Mouse (Mus musculus): ENCODE data around the gene Xrcc5.

Gene Xrcc5

DNA sequence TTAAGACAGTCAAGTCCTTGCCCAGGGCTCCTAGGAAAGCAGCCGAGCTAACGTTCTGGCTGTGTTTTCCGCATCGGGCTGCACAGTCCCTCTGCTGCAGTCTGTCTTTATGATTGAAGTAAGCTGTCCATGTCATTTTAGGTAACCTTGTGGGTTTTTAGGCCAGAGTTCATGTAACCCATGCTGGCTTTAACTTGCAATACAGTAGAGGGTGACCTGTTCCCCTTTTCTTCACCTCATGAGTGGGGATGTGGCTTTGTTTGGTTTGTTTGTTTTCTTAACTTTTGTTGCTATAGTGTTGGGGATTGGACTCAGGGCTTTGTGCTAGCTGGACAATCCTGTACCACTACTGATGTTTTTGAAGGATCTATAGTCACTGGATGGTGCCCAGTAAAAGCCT, 83.2 kb downstream of the Xrcc5 start:
- no peak for DNase-seq (ENCODE audit: low spot score in 2 of 2)

DNA sequence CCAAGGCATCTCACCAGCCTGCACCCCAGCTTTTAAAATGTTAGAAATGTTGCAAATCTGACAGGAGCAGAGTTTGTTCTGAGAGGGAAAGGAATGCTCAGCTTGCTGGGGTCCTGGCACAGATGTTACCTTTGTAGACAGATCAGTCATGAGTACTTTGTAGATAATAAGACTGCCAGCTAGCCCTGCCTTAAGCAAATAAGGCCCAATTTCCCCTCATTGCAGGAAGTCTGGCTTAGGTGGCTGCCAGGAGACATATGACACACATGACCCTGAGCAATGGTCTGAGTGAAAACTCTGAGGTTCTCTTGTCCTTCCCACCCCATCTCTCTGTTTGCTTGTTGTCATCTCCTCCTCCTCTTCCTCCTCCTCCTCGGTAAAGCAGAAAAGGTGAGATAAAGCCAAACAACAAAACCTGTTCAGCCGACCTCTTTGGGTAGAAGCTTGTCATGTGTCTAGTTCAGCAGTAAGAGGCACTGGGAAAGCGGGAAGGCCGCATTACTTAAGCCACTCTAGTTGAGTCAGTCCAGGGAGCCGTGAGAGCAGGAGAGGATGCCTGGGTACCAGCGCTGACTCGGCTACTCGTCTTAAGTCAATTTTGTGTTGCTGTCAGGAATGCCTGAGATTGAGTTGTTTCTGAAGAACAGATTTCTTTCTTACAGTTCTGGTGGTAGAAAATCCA, 92.6 kb downstream of the Xrcc5 start:
- no peak for DNase-seq (ENCODE audit: low spot score in 2 of 2)

DNA sequence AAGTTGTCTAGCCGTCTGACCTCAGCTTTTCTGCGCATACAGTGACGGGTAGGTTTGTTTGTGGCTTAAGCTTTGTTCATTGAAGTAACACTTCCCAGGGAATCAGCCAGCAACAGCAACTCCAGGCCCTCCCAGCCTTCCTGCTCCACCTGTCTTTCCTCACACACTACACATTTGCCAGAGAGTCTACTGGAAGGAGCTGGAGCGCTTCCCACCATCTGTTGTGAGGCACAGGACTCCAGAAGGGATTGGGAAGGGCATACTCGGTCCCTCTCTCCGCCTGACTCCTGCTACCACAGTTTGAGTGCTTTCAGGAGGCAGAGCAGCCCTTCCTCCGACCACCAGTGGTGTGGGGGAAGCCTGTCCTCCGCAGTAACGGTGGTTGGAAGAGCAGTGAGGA, 93.4 kb downstream of the Xrcc5 start:
- DNase-seq (ENCODE audit: low spot score in 2 of 2): no peak

DNA sequence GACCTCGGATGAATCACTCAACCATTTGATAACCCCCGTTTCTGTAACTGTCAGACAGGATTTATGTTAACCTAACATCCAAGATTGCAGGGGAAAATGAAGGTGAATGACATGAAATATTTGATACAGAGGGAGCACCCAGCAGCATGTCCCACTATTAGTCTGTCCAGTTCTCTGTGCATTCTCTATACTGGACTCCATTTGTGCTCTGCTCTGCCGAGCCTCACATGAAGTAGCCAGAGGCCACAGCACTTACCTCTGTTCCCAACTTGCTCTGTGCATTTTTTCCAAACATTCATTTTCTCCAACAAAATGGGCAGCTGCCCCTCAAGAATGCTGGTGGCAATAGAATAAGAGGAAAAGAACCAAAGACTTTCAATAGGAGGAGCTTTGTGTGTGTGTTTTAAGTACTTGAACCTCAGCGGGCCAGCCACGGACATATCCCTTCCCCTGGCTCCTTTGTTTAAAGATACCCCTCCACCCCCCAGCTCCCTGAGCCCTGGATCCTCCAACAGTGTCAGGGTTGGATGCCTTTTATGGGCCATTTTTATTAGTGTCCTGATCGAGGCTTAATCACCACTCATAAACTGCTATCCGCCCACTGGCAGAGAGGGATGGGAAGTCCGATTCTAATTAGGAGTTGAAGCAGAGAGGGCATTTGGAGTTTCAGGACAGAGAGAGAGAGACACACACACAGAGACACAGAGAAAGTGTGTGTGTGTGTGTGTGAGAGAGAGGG, 94.3 kb downstream of the Xrcc5 start:
- no peak for DNase-seq (ENCODE audit: low spot score in 2 of 2)

DNA sequence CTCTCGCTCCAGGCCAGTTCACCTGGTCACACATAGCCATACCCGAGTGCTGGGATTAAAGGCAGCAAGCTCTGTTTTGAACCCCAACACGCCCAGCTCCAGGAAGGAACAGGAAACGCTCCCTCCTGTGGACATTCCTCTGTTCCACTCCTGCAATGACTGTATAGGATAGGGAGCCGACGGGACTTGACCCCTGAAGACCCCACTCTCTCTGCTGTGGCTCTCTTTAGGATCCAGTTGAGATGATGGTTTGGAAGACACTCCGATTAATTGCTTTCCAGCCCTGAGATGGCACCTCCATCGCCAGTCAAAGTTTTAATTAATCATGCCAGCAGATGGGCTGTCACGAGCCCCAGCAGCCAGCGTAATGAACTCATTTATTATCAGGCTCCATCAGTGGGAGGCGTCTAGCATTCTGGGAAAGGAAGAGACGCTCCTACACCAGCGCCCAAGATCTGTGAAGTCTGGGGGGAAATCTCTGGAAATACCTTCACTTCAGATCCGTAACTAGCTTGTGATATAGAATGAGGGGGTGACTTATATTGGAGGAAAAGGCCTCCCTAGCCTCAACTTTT, 99.4 kb downstream of the Xrcc5 start:
- no peak for DNase-seq (ENCODE audit: low spot score in 2 of 2)

DNA sequence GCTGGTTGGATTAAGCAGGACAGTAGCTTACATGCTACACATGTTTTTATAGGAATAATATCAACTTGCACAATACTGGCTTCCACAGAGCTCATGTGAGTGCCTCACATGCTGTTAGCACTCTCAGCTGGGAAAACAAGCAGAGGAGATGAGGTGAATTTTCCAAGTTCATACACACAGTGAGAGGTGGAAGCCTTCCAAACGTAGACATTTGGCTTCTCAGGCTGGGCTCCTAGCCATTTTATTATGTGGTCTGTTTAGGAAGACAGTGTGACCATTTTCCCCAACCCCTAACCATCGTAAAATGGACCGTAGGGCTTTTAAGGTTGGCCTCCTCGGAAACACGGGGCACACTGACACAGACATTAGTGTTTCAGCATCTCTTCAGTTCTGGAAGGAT, 102.7 kb downstream of the Xrcc5 start:
- no peak for DNase-seq (ENCODE audit: low spot score in 2 of 2)

DNA sequence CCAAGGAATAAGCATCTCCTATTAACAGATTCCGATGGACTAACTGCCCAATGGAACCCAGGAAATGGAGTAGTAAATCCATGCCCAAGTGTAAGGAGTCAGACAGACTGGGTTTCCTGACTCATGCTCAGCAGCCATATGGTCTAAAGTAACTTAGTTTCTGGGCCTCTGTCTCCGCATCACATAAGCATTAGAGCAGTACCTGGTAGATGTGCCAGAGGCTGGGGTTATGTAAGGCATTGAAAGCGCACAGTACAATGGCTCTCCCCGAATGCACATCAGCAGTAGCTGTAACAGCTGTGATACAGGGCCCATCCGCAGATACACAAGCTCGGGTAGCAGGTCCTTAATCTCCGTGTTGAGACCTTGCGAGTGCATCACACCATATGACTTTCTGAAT, 103.9 kb downstream of the Xrcc5 start:
- DNase-seq (ENCODE audit: low spot score in 2 of 2): no peak

DNA sequence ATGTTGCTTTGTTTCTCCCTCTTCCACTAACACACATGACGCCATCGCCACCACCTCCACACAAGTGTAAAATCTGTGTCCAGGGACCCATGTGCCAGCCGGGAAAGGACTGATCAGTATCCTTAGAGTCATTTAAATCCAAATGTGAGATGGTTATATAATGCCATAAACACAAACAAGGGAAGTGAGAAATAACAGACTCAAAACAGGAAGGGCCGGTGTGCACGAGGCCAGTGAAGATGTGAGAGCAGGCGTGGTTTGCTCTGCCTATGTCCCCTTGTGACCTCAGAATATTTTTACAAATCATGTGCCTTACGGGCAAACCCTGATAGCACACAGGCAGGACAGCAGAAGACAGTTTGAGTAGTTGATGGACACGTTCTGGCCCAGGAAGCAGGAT, 106.0 kb downstream of the Xrcc5 start:
- DNase-seq (ENCODE audit: low spot score in 2 of 2): no peak

DNA sequence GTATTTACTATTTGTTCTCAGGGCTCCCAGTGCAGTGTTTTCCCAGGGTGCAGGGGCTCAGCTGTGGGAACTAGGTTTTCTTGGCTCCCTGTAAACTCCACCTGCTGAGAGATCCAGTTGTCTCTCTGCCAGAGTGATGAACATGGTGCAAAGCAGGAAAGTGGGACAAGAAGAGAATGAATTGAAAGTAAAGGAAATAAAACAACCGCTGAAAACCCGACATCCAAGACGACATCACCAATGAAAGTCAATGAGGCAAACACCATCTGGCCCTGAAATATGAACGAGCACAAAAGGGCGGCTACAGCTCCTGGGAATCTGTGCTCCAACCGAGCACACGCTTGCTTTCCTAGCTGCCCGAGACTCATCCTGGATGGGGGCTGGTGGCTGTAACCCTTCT, 106.9 kb downstream of the Xrcc5 start:
- no peak for DNase-seq (ENCODE audit: low spot score in 2 of 2)

DNA sequence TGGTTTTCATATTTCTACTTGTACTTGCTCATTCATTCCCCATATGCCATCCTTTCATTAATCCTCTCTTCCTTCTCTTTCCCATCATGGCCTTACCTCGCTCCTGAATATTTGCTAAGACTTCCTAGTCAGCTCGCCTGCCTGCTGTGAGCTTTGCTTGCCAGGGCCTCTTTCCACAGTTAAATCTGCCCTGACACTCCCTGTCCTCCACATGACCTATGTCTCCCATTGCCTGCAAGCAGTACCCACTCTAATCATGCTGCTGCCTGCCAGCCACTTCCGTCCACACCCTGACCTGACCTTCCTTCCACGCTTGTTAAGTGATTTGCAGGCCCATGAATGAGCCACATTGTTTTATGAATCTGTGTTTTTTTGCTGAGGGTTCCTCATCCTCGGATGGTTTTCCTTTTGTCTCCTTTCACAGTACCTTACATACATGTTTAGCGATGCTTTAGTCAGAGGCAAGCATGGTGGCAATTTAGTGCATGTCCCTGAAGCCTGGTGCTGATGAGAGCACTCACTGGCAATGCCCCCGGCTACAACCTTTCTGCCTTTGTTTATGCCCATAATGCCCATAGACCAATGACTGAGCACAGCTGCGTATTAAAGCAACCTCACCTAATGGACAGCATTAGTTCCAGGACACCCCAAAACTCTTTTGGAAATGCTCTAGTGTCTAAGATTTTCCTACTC, 107.5 kb downstream of the Xrcc5 start:
- DNase-seq (ENCODE audit: low spot score in 2 of 2): no peak

DNA sequence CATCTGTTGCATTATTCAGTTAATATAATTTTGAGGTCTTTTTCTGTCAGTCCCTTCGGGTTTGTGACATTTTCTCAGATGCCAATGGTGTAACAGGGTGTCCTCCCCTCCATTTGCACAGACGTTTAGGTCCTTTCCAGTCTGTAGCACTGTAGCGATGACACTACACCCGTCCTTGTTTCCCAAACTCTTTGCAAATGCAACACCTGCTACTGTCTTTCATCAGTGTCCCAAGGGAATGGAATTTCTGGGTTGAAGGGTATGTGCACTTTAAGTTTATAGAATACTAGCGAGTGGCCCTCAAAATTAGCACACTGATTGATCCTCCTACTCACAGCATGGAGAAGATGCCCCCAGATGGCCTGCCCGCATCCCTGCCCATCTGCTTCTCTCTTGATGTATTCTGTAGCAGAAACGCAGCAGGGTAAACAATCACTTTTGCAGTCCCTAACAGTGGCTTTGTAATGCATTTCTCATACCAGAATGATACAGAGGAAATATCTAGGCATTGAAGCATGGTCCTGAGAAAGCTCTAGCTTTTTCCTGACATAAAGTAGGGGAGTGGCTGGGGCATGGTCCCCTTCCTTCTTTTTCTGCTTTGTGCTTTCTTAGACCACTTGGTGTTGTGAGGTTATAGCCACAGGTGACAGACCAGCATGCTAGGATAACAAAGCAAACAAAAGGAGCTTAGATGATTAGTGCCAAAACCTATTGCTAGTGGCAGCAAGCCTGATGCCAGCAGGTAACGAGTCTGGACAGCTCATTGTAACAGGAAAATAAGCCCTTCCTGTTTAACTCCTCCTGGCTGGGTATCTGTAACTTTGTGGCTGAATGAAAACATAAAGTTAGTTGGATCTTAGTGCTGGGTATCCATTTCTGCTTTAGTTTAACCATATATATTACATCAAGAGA, 111.8 kb downstream of the Xrcc5 start:
- DNase-seq (ENCODE audit: low spot score in 2 of 2): no peak

DNA sequence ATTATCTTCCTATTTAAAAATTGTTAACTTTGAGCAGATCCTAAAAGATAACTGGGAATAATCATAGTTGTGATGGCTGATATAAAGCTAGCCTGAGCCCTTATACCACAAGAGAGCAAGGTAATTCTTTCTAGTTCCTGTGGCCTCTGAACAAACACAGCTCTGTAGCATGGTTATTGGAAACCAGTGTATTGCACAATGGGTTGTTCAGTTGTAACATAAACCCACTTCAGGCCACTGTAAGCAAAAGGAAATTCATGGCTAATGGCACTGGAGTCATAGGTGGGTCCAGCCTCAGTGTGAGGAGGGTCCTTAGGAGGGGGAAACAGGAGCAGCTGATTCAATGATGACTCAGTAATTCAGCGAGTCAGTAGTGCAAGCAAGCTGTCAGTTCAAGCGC, 113.0 kb downstream of the Xrcc5 start:
- no peak for DNase-seq (ENCODE audit: low spot score in 2 of 2)

DNA sequence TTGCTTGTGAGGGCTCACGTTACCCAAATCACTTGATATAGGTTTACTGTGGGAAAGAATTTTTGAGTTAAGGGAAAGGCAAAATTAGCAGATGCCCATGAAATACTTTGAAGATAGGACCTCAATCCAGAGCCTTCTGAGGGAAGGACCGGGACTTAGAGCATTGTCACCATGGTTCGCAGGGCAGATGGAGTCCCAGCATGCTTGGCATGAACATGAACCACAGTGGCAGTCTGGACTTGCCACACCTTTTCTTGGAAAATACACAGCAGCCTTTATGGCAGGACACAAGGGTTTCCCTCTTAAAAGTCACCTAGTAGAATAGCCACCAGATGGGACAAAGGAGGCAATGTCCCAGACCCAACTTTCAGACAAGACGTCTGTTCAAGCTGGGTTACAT, 114.9 kb downstream of the Xrcc5 start:
- no peak for DNase-seq (ENCODE audit: low spot score in 2 of 2)

DNA sequence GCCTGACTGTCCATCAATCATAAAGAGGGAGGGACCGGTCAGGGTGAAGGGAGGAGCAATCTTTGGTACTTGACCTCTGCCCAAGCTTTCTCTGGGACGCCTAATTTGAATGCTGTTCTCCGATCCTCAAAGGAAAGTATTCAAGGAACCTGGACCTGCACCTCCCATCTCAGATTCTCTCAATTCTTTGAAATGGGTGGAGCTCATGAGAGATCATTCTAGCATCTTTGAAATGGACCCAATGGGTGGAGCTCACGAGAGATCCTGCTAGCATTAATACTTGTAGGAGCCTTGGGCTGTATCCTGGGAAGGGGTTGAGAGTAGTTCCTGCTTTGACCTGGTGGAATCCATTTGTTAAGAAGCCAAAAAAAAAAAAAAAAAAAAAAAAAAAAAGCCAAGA, 119.2 kb downstream of the Xrcc5 start:
- DNase-seq (ENCODE audit: low spot score in 2 of 2): no peak

DNA sequence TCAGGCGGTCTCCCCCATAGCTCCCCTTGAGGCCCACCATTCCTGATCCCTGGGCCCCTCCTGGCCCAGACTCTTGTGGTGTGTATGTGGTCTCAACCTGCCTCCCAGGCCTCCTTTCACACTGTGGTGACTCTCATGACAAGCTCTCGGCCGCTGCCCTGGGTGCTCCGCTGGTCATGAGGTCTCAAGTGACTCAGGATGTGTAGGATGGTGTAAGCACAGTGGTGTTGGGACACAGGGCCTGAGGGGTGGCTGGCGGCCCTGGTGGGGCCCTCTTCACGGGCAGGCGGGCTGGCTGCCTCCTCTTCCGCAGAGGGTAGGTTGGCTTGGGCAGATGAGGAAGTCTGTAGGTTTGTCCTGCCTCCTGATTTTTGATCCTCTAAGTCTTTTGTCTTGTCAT, 121.3 kb downstream of the Xrcc5 start:
- DNase-seq (ENCODE audit: low spot score in 2 of 2): peak; percentile 1 to 6

DNA sequence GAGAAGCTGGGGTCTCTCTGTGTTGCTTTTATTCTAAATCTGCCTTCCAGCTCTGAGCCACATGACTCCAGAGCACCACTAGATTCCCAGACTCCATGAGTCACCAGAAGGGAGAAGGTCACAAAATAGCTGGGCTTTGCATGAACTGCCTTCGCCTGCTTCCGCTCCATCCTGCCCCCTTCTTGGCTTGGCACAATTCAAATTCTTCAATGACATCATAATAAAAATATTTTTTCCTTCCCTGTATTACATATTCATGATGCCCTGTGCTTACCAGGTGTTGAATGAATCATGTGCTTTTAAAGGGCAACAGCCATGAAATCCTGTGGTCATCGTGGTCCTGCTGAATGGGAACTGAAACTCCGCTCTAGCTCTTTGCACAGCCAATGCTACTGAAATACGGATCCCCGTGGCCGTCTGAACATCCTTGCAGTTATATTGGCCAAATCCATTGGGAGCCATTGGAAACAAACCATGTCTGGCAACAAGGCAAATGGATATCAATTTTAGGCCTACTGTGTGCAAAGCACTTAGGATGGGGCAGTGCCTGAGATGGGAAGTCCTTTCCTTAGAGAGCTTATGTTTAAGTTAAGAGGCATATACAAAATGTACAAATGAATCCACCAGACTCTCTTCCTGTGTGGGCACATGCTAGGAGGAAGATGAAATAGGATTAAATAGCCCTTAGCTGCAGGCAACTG, 122.0 kb downstream of the Xrcc5 start:
- DNase-seq (ENCODE audit: low spot score in 2 of 2): peak; percentile 5 to 13

DNA sequence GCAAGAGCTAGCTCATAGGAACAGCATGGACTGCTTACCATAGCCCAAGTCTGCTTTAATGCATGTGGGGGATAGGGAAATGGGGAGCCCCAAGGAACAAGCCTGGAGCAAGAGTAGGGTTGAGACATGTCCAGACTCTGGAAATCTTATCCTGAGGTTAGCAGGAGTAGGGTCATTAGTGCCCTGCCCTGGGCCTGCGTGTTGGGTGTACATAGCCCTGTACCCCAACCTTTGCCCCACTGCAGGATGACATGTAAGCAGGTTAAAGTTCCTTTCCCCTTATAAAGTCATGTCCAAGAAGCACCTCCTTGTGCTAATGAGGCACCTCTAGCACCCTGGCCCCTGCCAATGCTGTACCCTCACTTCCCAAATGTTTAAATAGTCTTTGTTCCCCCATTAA, 125.4 kb downstream of the Xrcc5 start:
- DNase-seq (ENCODE audit: low spot score in 2 of 2): no peak

DNA sequence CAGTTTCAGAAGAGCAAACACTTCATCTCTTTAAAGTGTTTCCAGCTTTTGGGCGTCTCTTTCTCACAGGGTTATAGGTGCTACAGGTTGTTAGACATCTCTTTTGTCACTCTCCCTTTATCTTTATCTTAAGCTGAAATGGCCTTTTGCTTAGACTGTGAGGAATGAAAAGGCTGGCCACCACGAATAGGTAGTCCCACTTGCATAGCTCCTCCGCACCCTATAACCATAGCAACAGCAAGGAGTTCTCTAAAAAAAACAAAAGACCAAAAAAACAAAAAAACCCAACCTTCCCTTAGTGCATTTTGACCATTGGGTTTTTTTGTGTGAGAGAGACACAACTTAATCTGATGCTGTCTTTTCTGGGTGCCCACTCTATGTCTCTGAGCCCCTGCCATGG, 127.3 kb downstream of the Xrcc5 start:
- DNase-seq (ENCODE audit: low spot score in 2 of 2): no peak

DNA sequence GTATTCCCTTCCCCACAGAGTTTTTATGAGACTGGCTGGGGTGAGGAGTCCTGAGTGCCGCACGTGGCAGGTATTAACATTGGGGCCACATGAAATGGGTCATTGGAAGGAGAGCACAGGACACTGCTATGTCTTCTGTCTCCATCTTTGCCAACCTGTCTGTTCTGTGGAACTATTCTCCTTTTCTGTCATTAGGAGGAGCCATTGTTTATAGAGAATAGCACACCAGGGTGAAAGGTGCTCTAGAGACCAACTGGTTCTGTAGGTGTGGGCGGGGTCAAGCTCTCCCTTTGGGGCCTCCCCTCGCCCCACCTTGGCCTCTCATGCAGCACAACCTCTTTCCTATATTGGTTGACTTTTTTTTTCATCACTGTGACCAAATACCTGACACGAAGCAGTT, 129.7 kb downstream of the Xrcc5 start:
- no peak for DNase-seq (ENCODE audit: low spot score in 2 of 2)

DNA sequence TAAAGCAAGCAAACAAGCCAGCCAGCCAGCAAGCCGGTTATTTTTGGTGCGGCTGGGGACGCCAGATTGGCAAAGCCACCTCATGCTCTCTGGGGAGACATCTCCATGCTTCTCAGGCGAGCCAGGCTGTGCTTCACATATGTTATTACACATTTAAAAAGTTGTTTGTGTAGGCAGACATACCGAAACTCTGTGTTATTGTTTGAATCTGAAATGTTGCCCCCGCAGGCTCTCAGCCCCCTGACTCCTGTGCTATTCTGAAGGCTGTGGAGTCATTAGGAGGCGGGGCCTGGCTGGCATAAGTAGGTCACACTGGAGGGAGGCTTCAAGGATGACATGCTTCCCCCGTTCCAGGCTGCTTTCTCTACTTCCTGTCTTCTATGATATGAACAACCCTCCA, 131.9 kb downstream of the Xrcc5 start:
- no peak for DNase-seq (ENCODE audit: low spot score in 2 of 2)

DNA sequence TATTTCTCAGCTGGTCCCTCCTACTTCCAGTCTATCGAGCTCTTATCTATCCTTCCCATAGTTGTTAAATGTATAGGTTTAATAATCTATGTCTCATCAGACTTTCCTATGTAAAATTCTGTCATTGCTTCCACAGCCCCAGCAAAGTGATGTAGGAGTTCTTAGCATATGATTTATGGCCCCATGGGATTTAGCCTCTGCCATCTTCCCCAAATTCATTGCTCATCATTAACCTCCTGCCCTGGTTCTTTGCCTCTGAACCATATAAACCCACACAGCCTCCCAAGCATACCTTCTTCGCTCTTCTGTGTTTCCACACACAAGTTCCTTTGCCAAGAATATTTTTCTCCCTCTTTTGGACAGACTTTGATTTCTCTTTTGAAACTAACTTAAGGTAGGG, 135.5 kb downstream of the Xrcc5 start:
- DNase-seq (ENCODE audit: low spot score in 2 of 2): no peak
